Mouse (Mus musculus): ENCODE measurements around the gene Gtf2e1. TPM values are rescaled to one million over a fixed set of nuclear protein-coding genes. Genes with fewer than 3 reads are reported as not detected.

Gtf2e1 gene
- polyA plus RNA-seq (2017; shearing (Covaris generic)), result 29.6 TPM

GRCm38 (mm10) chr16:37539611-37540580 lies at the start of gene Gtf2e1, which contains the start of gene Rabl3:
Gene Gtf2e1, minus strand, starts transcription at chr16:37539789.
Gene Rabl3, plus strand, starts transcription at chr16:37539885.

GRCm38 (mm10) chr16:37579994-37580393 lies 40.4 kb upstream of the Gtf2e1 start, which contains the start of gene Hgd:
Gene Hgd, plus strand, starts transcription at chr16:37580153.

Other genes starting within 250 kb of the Gtf2e1 start
- gene Stxbp5l, start 154.8 kb downstream of the Gtf2e1 start, polyA plus RNA-seq (2017; shearing (Covaris generic)), result 0.16 TPM
- 16.2 TPM for gene Rabl3, start 96 bp upstream of the Gtf2e1 start, polyA plus RNA-seq (2017; shearing (Covaris generic))
- gene Hgd, start 40.4 kb upstream of the Gtf2e1 start, polyA plus RNA-seq (2017; shearing (Covaris generic)), result 0.38 TPM
- gene Ndufb4, start 114.7 kb upstream of the Gtf2e1 start, polyA plus RNA-seq (2017; shearing (Covaris generic)), result 76.0 TPM
- gene Fstl1, start 237.1 kb upstream of the Gtf2e1 start, polyA plus RNA-seq (2017; shearing (Covaris generic)), result not detected

Data from CD4-positive, CD25-positive, alpha-beta regulatory T cell, adult 9 weeks (primary cell).